Mouse (Mus musculus) small intestine, adult 2 months (tissue): ENCODE results near the gene Prkcb.

Experiments
- CTCF ChIP-seq: fragments of 200-500 bp; IDR thresholded peaks from 2 replicates; pipeline ENCODE4 v1.5.1; 2012; ENCODE audit warnings: low read depth, mild to moderate bottlenecking, control low read depth, inconsistent platforms, low read length, moderate library complexity, mixed read lengths; ENCODE audit not compliant: insufficient replicate concordance, insufficient read length; ENCODE audit errors: extremely low read depth
- POLR2A ChIP-seq: fragments of 200-500 bp; IDR thresholded peaks from 2 replicates; pipeline ENCODE4 v1.6.1; 2012; ENCODE audit warnings: low read depth, mild to moderate bottlenecking, control low read depth, inconsistent platforms, low read length, moderate library complexity

- no peak for TF ChIP-seq POLR2A
- no peak for TF ChIP-seq CTCF
These were observed 46.3 kb upstream of the Prkcb start for GRCm38 (mm10) chr7:122242260-122242659.
